In genomic region chr7:141391625-141392551, GRCm38 (mm10) we compare ENCODE assay signal across 8 mouse cellular contexts. TPM values are rescaled to one million over a fixed set of nuclear protein-coding genes. Genes with fewer than 3 reads are reported as not detected.
DNase-seq lines count a peak whose midpoint lies in the region; ATAC-seq lines count a peak whose summit lies in the region.

Gene Taldo1 (plus strand): TSS chr7:141392199.

- intact Hi-C loops in gastrocnemius, postnatal 14 days (cut with DNase I; ENCODE audit: low total_unique reads) = no loop called here
- intact Hi-C loops in left cerebral cortex, postnatal 10 days (cut with DNase I) = no loop called here

- peak; percentile 100 for DNase-seq in embryo, embryonic 10 days (ENCODE audit: low spot score)
- DNase-seq in gastrocnemius, postnatal 14 days = peak; percentile 97
- peak; percentile 94 to 98 for DNase-seq in left cerebral cortex, postnatal 10 days (ENCODE audit: extremely low spot score in 1 of 2, low spot score in 2 of 2)
- peak; percentile 97 for DNase-seq in right cerebral cortex, postnatal 25 days
- DNase-seq in urinary bladder, postnatal 4 days (ENCODE audit: low spot score in 2 of 2) = peak; percentile 90 to 96

- peak; percentile 94 for ATAC-seq in activated CD4-positive, CD25-positive, alpha-beta regulatory T cell, adult 4 months
- ATAC-seq in inflammation-experienced regulatory T-cells, adult 6 months = peak; percentile 95
- peak; percentile 72 for ATAC-seq in megakaryocyte-erythroid progenitor cell, adult 5-6 weeks (replicated peaks; ENCODE audit: low FRiP score, low TSS enrichment, poor library complexity, severe bottlenecking)

RNA-seq across cellular contexts. Expression of gene Taldo1, which starts in this region (rescaled TPM):
- polyA plus RNA-seq in activated CD4-positive, CD25-positive, alpha-beta regulatory T cell, adult 4 months (2017; shearing (Covaris generic)) = 100 to 1,000 TPM; 422 to 471 TPM
- 100 to 1,000 TPM; 101 to 109 TPM for total RNA-seq in gastrocnemius, postnatal 14 days (2021)
- polyA plus RNA-seq in inflammation-experienced regulatory T-cells, adult 6 months (2017; shearing (Covaris generic)) = 100 to 1,000 TPM; 271 to 329 (median 303) TPM
- 100 to 1,000 TPM; 113 to 114 TPM for total RNA-seq in left cerebral cortex, postnatal 10 days (2021)
- 327 and 353 TPM in 2 replicates for total RNA-seq in megakaryocyte-erythroid progenitor cell, adult 5-6 weeks (2014; fragmentation: Nextera tagmentation)
- 401 and 451 TPM in 2 replicates for total RNA-seq in megakaryocyte-erythroid progenitor cell, adult 5-6 weeks (2017)

Comparison
In these comparisons a context has a peak if more than half of its experiments do, and no peak if none do; other contexts are left out.
1. Peak in every context shown above with its lines: DNase-seq and ATAC-seq.